Mouse (Mus musculus): ENCODE results near the gene Dmbx1. TPM values are rescaled to one million over a fixed set of nuclear protein-coding genes. Genes with fewer than 3 reads are reported as not detected.

The Dmbx1 gene
- polyA plus RNA-seq, 1 experiment from 2014 or later: 0.27 TPM

GRCm38 (mm10) chr4:115894281-115894680, 45.4 kb downstream of the Dmbx1 start:
- DNase-seq (ENCODE audit: low spot score) (no peak), ATAC-seq (ENCODE audit: insufficient number of reproducible peaks, low FRiP score, low TSS enrichment, low read depth) (no peak)
- Histone ChIP-seq H3K27me3 (ENCODE audit: control insufficient read depth, insufficient read depth, low read length) (peaks cover 29% of the 10 kb centered on the region), H3K4me2 (ENCODE audit: low read depth, severe bottlenecking) (no peak overlapping the region), H3K4me1 (ENCODE audit: control insufficient read depth, insufficient read depth, low read length) (peaks cover 5% of the 10 kb centered on the region; the same call in 1 of the 2 replicates), H3K9ac (ENCODE audit: low read length) (no peak overlapping the region), H3K27ac (replicated peaks; ENCODE audit: low read depth, low read length) (no peak overlapping the region), H3K9me3 (ENCODE audit: control insufficient read depth, low read length) (no peaks in the 10 kb centered on the region), H3K36me3 (ENCODE audit: control insufficient read depth, insufficient read depth, low read length) (no peaks in the 10 kb centered on the region), H3K4me3 (ENCODE audit: low read depth, low read length) (no peak overlapping the region)
- 27% methylated on average over 3 of the region's 3 CpGs for WGBS

- Histone ChIP-seq H3K4me1 (ENCODE audit: control insufficient read depth, insufficient read depth, low read length) (peaks cover 5% of the 10 kb centered on the region; the same call in 1 of the 2 replicates), H3K9ac (ENCODE audit: low read length) (no peak within 1 kb of the TSS), H3K27me3 (ENCODE audit: control insufficient read depth, insufficient read depth, low read length) (peaks cover 8% of the 10 kb centered on the region), H3K27ac (replicated peaks; ENCODE audit: low read depth, low read length) (no peak within 1 kb of the TSS), H3K4me2 (ENCODE audit: low read depth, severe bottlenecking) (peak within 1 kb of the TSS; percentile 61), H3K36me3 (ENCODE audit: control insufficient read depth, insufficient read depth, low read length) (no peaks in the 10 kb centered on the region), H3K4me3 (ENCODE audit: low read depth, low read length) (peak within 1 kb of the TSS; percentile 21), H3K9me3 (ENCODE audit: control insufficient read depth, low read length) (no peaks in the 10 kb centered on the region)
- ATAC-seq (ENCODE audit: insufficient number of reproducible peaks, low FRiP score, low TSS enrichment, low read depth) (no peak), DNase-seq (ENCODE audit: low spot score) (peak; percentile 49)
- WGBS: under 1% methylated on average over 31 of the region's 31 CpGs
These were observed 49.2 kb downstream of the Dmbx1 start, which contains the start of gene 6430628N08Rik for GRCm38 (mm10) chr4:115890553-115890952. Gene 6430628N08Rik, plus strand, starts transcription at chr4:115890665.

- WGBS: 6% methylated on average over 6 of the region's 6 CpGs
- H3K4me1 ChIP-seq (ENCODE audit: control insufficient read depth, insufficient read depth, low read length): peaks cover 5% of the 10 kb centered on the region; the same call in 1 of the 2 replicates
- H3K4me3 ChIP-seq (ENCODE audit: low read depth, low read length): peak overlapping the region; percentile 21
- H3K4me2 ChIP-seq (ENCODE audit: low read depth, severe bottlenecking): peak overlapping the region; percentile 61
- H3K9me3 ChIP-seq (ENCODE audit: control insufficient read depth, low read length): no peaks in the 10 kb centered on the region
- DNase-seq (ENCODE audit: low spot score) (peak; percentile 20), ATAC-seq (ENCODE audit: insufficient number of reproducible peaks, low FRiP score, low TSS enrichment, low read depth) (peak; percentile 28; the same call in 1 of the 2 replicates)
- H3K27ac ChIP-seq (replicated peaks; ENCODE audit: low read depth, low read length): no peak overlapping the region
- no peak overlapping the region for H3K9ac ChIP-seq (ENCODE audit: low read length)
- H3K27me3 ChIP-seq (ENCODE audit: control insufficient read depth, insufficient read depth, low read length): peaks cover 8% of the 10 kb centered on the region
- no peaks in the 10 kb centered on the region for H3K36me3 ChIP-seq (ENCODE audit: control insufficient read depth, insufficient read depth, low read length)
These were observed 49.7 kb downstream of the Dmbx1 start for GRCm38 (mm10) chr4:115890066-115890465.

- H3K36me3 ChIP-seq (ENCODE audit: control insufficient read depth, insufficient read depth, low read length): no peaks in the 10 kb centered on the region
- no peaks in the 10 kb centered on the region for H3K9me3 ChIP-seq (ENCODE audit: control insufficient read depth, low read length)
- 58% methylated on average over 1 of the region's 1 CpGs for WGBS
- peaks cover 6% of the 10 kb centered on the region; the same call in 1 of the 2 replicates for H3K27me3 ChIP-seq (ENCODE audit: control insufficient read depth, insufficient read depth, low read length)
- no peak overlapping the region for H3K4me3 ChIP-seq (ENCODE audit: low read depth, low read length)
- H3K4me2 ChIP-seq (ENCODE audit: low read depth, severe bottlenecking): no peak overlapping the region
- no peak overlapping the region for H3K27ac ChIP-seq (replicated peaks; ENCODE audit: low read depth, low read length)
- H3K9ac ChIP-seq (ENCODE audit: low read length): no peak overlapping the region
- H3K4me1 ChIP-seq (ENCODE audit: control insufficient read depth, insufficient read depth, low read length): peaks cover 5% of the 10 kb centered on the region; the same call in 1 of the 2 replicates
- peak; percentile 62 for DNase-seq (ENCODE audit: low spot score)
- ATAC-seq (ENCODE audit: insufficient number of reproducible peaks, low FRiP score, low TSS enrichment, low read depth): no peak
These were observed 52.9 kb downstream of the Dmbx1 start for GRCm38 (mm10) chr4:115886875-115887274.

- Histone ChIP-seq H3K9ac (ENCODE audit: low read length) (no peak overlapping the region), H3K27me3 (ENCODE audit: control insufficient read depth, insufficient read depth, low read length) (peaks cover 6% of the 10 kb centered on the region; the same call in 1 of the 2 replicates), H3K9me3 (ENCODE audit: control insufficient read depth, low read length) (no peaks in the 10 kb centered on the region), H3K27ac (replicated peaks; ENCODE audit: low read depth, low read length) (no peak overlapping the region), H3K4me3 (ENCODE audit: low read depth, low read length) (no peak overlapping the region), H3K36me3 (ENCODE audit: control insufficient read depth, insufficient read depth, low read length) (no peaks in the 10 kb centered on the region), H3K4me2 (ENCODE audit: low read depth, severe bottlenecking) (no peak overlapping the region), H3K4me1 (ENCODE audit: control insufficient read depth, insufficient read depth, low read length) (peaks cover 5% of the 10 kb centered on the region; the same call in 1 of the 2 replicates)
- ATAC-seq (ENCODE audit: insufficient number of reproducible peaks, low FRiP score, low TSS enrichment, low read depth) (no peak), DNase-seq (ENCODE audit: low spot score) (no peak)
- WGBS: 72% methylated on average over 3 of the region's 3 CpGs
These were observed 53.9 kb downstream of the Dmbx1 start for GRCm38 (mm10) chr4:115885846-115886245.

- Histone ChIP-seq H3K9ac (ENCODE audit: low read length) (no peak within 1 kb of the TSS), H3K27ac (replicated peaks; ENCODE audit: low read depth, low read length) (no peak within 1 kb of the TSS), H3K9me3 (ENCODE audit: control insufficient read depth, low read length) (no peaks in the 10 kb centered on the region), H3K4me1 (ENCODE audit: control insufficient read depth, insufficient read depth, low read length) (no peaks in the 10 kb centered on the region), H3K36me3 (ENCODE audit: control insufficient read depth, insufficient read depth, low read length) (no peaks in the 10 kb centered on the region), H3K4me3 (ENCODE audit: low read depth, low read length) (no peak within 1 kb of the TSS), H3K27me3 (ENCODE audit: control insufficient read depth, insufficient read depth, low read length) (0 out of 2 replicates have a peak, but pooled peaks cover 3% of the 10 kb centered on the region), H3K4me2 (ENCODE audit: low read depth, severe bottlenecking) (no peak within 1 kb of the TSS)
- DNase-seq (ENCODE audit: low spot score) (no peak), ATAC-seq (ENCODE audit: insufficient number of reproducible peaks, low FRiP score, low TSS enrichment, low read depth) (no peak)
- 78% methylated on average over 6 of the region's 6 CpGs for WGBS
These were observed 55.7 kb downstream of the Dmbx1 start, which contains the start of gene Kncn for GRCm38 (mm10) chr4:115884022-115884421. Gene Kncn, plus strand, starts transcription at chr4:115884400.

- Histone ChIP-seq H3K27me3 (ENCODE audit: control insufficient read depth, insufficient read depth, low read length) (no peaks in the 10 kb centered on the region), H3K4me1 (ENCODE audit: control insufficient read depth, insufficient read depth, low read length) (peaks cover 10% of the 10 kb centered on the region)
These were observed 57.5 kb downstream of the Dmbx1 start for GRCm38 (mm10) chr4:115882195-115882594.

GRCm38 (mm10) chr4:115881183-115881582, 58.5 kb downstream of the Dmbx1 start:
- no peak for DNase-seq (ENCODE audit: low spot score)
- no peak overlapping the region for H3K27ac ChIP-seq (replicated peaks; ENCODE audit: low read depth, low read length)
- H3K4me2 ChIP-seq (ENCODE audit: low read depth, severe bottlenecking): no peak overlapping the region
- 20% methylated on average over 1 of the region's 1 CpGs for WGBS
- no peak overlapping the region for H3K4me3 ChIP-seq (ENCODE audit: low read depth, low read length)
- H3K9me3 ChIP-seq (ENCODE audit: control insufficient read depth, low read length): no peaks in the 10 kb centered on the region
- no peak for ATAC-seq (ENCODE audit: insufficient number of reproducible peaks, low FRiP score, low TSS enrichment, low read depth)
- no peak overlapping the region for H3K9ac ChIP-seq (ENCODE audit: low read length)
- H3K27me3 ChIP-seq (ENCODE audit: control insufficient read depth, insufficient read depth, low read length): no peaks in the 10 kb centered on the region
- peaks cover 10% of the 10 kb centered on the region for H3K4me1 ChIP-seq (ENCODE audit: control insufficient read depth, insufficient read depth, low read length)
- no peaks in the 10 kb centered on the region for H3K36me3 ChIP-seq (ENCODE audit: control insufficient read depth, insufficient read depth, low read length)

More at GRCm38 (mm10) chr4:115882195-115882594, 57.5 kb downstream of the Dmbx1 start:
- H3K4me3 ChIP-seq (ENCODE audit: low read depth, low read length): no peak overlapping the region
- no peak overlapping the region for H3K9ac ChIP-seq (ENCODE audit: low read length)
- no peak overlapping the region for H3K27ac ChIP-seq (replicated peaks; ENCODE audit: low read depth, low read length)
- H3K36me3 ChIP-seq (ENCODE audit: control insufficient read depth, insufficient read depth, low read length): no peaks in the 10 kb centered on the region
- no peak overlapping the region for H3K4me2 ChIP-seq (ENCODE audit: low read depth, severe bottlenecking)
- DNase-seq (ENCODE audit: low spot score) (no peak), ATAC-seq (ENCODE audit: insufficient number of reproducible peaks, low FRiP score, low TSS enrichment, low read depth) (no peak)
- 60% methylated on average over 4 of the region's 4 CpGs for WGBS
- no peaks in the 10 kb centered on the region for H3K9me3 ChIP-seq (ENCODE audit: control insufficient read depth, low read length)

- H3K27me3 ChIP-seq (ENCODE audit: control insufficient read depth, insufficient read depth, low read length): no peaks in the 10 kb centered on the region
- ATAC-seq (ENCODE audit: insufficient number of reproducible peaks, low FRiP score, low TSS enrichment, low read depth) (no peak), DNase-seq (ENCODE audit: low spot score) (no peak)
- no peak overlapping the region for H3K27ac ChIP-seq (replicated peaks; ENCODE audit: low read depth, low read length)
- 45% methylated on average over 9 of the region's 9 CpGs for WGBS
- H3K36me3 ChIP-seq (ENCODE audit: control insufficient read depth, insufficient read depth, low read length): no peaks in the 10 kb centered on the region
- H3K9ac ChIP-seq (ENCODE audit: low read length): no peak overlapping the region
- no peak overlapping the region for H3K4me3 ChIP-seq (ENCODE audit: low read depth, low read length)
- peaks cover 10% of the 10 kb centered on the region for H3K4me1 ChIP-seq (ENCODE audit: control insufficient read depth, insufficient read depth, low read length)
- H3K4me2 ChIP-seq (ENCODE audit: low read depth, severe bottlenecking): no peak overlapping the region
- no peaks in the 10 kb centered on the region for H3K9me3 ChIP-seq (ENCODE audit: control insufficient read depth, low read length)
These were observed 60.9 kb downstream of the Dmbx1 start for GRCm38 (mm10) chr4:115878828-115879227.
